Mouse (Mus musculus) embryonic facial prominence, embryonic 11.5 days (tissue): ENCODE data around the gene Nrxn1. TPM values are rescaled to one million over a fixed set of nuclear protein-coding genes. Genes with fewer than 3 reads are reported as not detected.

Experiments
- ATAC-seq: fragments of 200-750 bp; cut with Nextera tagmentation; replicated peaks from 2 replicates; pipeline ENCODE4 v1.8.0; 2017; ENCODE audit warnings: low read depth; ENCODE audit not compliant: insufficient number of reproducible peaks, low FRiP score, low TSS enrichment
- DNase-seq: peaks from one replicate; pipeline ENCODE4 v3.0.0-alpha.2; 2015; ENCODE audit warnings: low spot score
- H3K27ac ChIP-seq: fragments of 300-500 bp; sonication (generic); replicated peaks from 2 replicates; pipeline ENCODE4 v1.5.1; 2014; ENCODE audit warnings: mild to moderate bottlenecking, low read depth, low read length, control low read depth
- H3K27me3 ChIP-seq: fragments of 300-500 bp; sonication (generic); 2 replicates; pipeline ENCODE4 v1.6.1; 2014; ENCODE audit warnings: mild to moderate bottlenecking, low read length, moderate library complexity, mixed read lengths; ENCODE audit not compliant: control insufficient read depth, insufficient read depth
- H3K36me3 ChIP-seq: fragments of 300-500 bp; sonication (generic); replicated peaks from 2 replicates; pipeline ENCODE4 v1.6.1; 2014; ENCODE audit warnings: low read depth, mild to moderate bottlenecking, low read length, moderate library complexity, mixed read lengths; ENCODE audit not compliant: control insufficient read depth, insufficient read depth
- H3K4me1 ChIP-seq: fragments of 300-500 bp; sonication (generic); 2 replicates; pipeline ENCODE4 v1.6.1; 2014; ENCODE audit warnings: low read length, mixed read lengths; ENCODE audit not compliant: control insufficient read depth, insufficient read depth
- H3K4me2 ChIP-seq: fragments of 300-500 bp; sonication (generic); 2 replicates; pipeline ENCODE4 v1.6.1; 2014; ENCODE audit warnings: low read depth, mild to moderate bottlenecking, control low read depth, low read length, moderate library complexity
- H3K4me3 ChIP-seq: fragments of 300-500 bp; sonication (generic); 2 replicates; pipeline ENCODE4 v1.5.1; 2014; ENCODE audit warnings: low read depth, low read length, control low read depth
- H3K9ac ChIP-seq: fragments of 300-500 bp; sonication (generic); replicated peaks from 2 replicates; pipeline ENCODE4 v1.6.1; 2014; ENCODE audit warnings: mild to moderate bottlenecking, control low read depth, low read length
- H3K9me3 ChIP-seq: fragments of 300-500 bp; sonication (generic); replicated peaks from 2 replicates; pipeline ENCODE4 v1.6.1; 2016; ENCODE audit warnings: mild to moderate bottlenecking, low read length, inconsistent platforms, mixed read lengths; ENCODE audit not compliant: control insufficient read depth
- WGBS: fragments of 180-500 bp; shearing (Covaris S2); extraction: QIAGEN DNeasy Blood & Tissue Kit; methylation state at CpG from one replicate; pipeline ENCODE4 v1.1.7; 2014; 5-methylcytosine and 5-hydroxymethylcytosine counted together
- polyA plus RNA-seq: library from polyadenylated mRNA; unstranded; fragments of >200 nt; fragmentation: Nextera tagmentation; extraction: Ambion mirVana; gene quantifications from 2 replicates; pipeline ENCODE4 v1.2.1, GENCODE M21; 2014

The Nrxn1 gene
- polyA plus RNA-seq, 1 experiment from 2014 or later, result 4.6 TPM

- H3K9ac ChIP-seq, result no peak overlapping the region
- no peak overlapping the region for H3K4me2 ChIP-seq
- H3K36me3 ChIP-seq, result no peaks in the 10 kb centered on the region
- 79% methylated on average over 3 of the region's 3 CpGs for WGBS
- H3K27ac ChIP-seq, result no peak overlapping the region
- ATAC-seq (no peak), DNase-seq (no peak)
- H3K4me1 ChIP-seq, result no peaks in the 10 kb centered on the region
- H3K9me3 ChIP-seq, result no peaks in the 10 kb centered on the region
- H3K27me3 ChIP-seq, result no peaks in the 10 kb centered on the region
- no peak overlapping the region for H3K4me3 ChIP-seq
These were observed 304.3 kb downstream of the Nrxn1 start for GRCm38 (mm10) chr17:90788491-90789127.

DNA sequence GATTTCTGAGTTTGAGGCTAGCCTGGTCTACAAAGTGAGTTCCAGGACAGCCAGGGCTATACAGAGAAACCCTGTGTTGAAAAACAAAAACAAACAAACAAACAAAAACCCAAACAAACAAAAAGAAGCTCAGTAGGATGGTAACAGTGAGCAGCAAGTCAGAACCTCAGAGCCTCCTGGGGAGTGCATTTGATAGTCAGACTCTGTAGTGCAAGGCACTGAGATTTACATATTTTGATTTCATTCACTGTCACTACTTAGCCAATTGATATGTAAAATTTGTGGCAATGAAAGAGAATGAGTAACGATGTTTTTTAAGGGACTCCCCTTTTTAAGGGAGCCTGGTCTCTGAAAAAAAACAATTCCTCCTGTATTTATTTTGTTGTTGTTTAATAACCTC, 304.8 kb downstream of the Nrxn1 start:
- Histone ChIP-seq H3K27me3 (no peaks in the 10 kb centered on the region), H3K4me3 (no peak overlapping the region), H3K9ac (no peak overlapping the region), H3K4me2 (no peak overlapping the region), H3K27ac (no peak overlapping the region), H3K9me3 (no peaks in the 10 kb centered on the region), H3K36me3 (no peaks in the 10 kb centered on the region), H3K4me1 (no peaks in the 10 kb centered on the region)
- WGBS, result 42% methylated on average over 1 of the region's 1 CpGs
- DNase-seq, result no peak
- no peak for ATAC-seq

DNA sequence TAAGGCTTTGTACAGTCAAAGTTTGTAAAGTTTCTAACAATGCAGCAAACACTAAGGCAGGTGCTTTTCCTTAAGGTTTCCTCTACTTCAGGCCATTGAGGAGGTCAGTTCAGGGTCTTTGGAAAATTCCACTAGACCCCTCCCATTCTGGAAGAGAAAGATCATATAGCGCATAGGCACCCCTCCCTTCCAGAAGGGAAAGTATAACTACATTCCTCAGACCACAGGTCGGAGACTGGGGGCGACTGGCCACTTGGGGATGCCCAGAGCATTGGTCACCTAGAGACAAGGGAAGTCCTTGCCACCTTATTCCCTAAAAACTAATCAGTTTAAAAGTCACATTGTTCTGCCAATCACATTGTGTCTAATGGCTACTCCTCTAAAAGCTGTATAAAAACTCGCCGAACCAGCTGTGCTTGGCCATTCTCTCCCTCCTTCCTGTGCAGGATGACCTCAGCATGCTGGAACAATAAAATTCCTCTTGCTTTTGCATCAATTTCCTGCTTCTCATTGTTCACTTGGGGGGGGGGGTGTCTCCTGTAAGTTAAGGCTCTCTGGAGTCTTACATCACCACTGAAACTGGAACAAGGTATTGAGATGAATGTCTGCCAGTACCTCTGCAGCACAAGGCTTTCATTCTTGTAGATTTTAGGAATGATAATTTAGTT, 305.6 kb downstream of the Nrxn1 start:
- Histone ChIP-seq H3K9ac (no peak overlapping the region), H3K9me3 (no peaks in the 10 kb centered on the region), H3K4me2 (no peak overlapping the region), H3K27ac (no peak overlapping the region), H3K36me3 (no peaks in the 10 kb centered on the region), H3K27me3 (no peaks in the 10 kb centered on the region), H3K4me1 (no peaks in the 10 kb centered on the region), H3K4me3 (no peak overlapping the region)
- ATAC-seq (no peak), DNase-seq (no peak)
- 75% methylated on average over 5 of the region's 5 CpGs for WGBS

- H3K4me2 ChIP-seq, result no peak overlapping the region
- H3K36me3 ChIP-seq, result no peaks in the 10 kb centered on the region
- DNase-seq, result no peak
- H3K9me3 ChIP-seq, result no peaks in the 10 kb centered on the region
- no peak for ATAC-seq
- 92% methylated on average over 1 of the region's 1 CpGs for WGBS
- H3K4me3 ChIP-seq, result no peak overlapping the region
- no peak overlapping the region for H3K9ac ChIP-seq
- no peaks in the 10 kb centered on the region for H3K27me3 ChIP-seq
- H3K27ac ChIP-seq, result no peak overlapping the region
- H3K4me1 ChIP-seq, result no peaks in the 10 kb centered on the region
These were observed 312.4 kb downstream of the Nrxn1 start for GRCm38 (mm10) chr17:90780481-90780880.

- WGBS, result 81% methylated on average over 3 of the region's 3 CpGs
- H3K36me3 ChIP-seq, result no peaks in the 10 kb centered on the region
- H3K27me3 ChIP-seq, result no peaks in the 10 kb centered on the region
- no peaks in the 10 kb centered on the region for H3K4me1 ChIP-seq
- H3K9ac ChIP-seq, result no peak overlapping the region
- no peak overlapping the region for H3K4me2 ChIP-seq
- H3K9me3 ChIP-seq, result no peaks in the 10 kb centered on the region
- no peak overlapping the region for H3K27ac ChIP-seq
- no peak overlapping the region for H3K4me3 ChIP-seq
- DNase-seq, result no peak
- ATAC-seq, result no peak
These were observed 317.5 kb downstream of the Nrxn1 start for GRCm38 (mm10) chr17:90775397-90775796.

- Histone ChIP-seq H3K4me1 (no peaks in the 10 kb centered on the region), H3K27ac (no peak overlapping the region), H3K9ac (no peak overlapping the region), H3K4me2 (no peak overlapping the region), H3K9me3 (no peaks in the 10 kb centered on the region), H3K36me3 (no peaks in the 10 kb centered on the region), H3K4me3 (no peak overlapping the region), H3K27me3 (no peaks in the 10 kb centered on the region)
- ATAC-seq (no peak), DNase-seq (peak; percentile 10)
- WGBS, result 85% methylated on average over 3 of the region's 3 CpGs
These were observed 319.6 kb downstream of the Nrxn1 start for GRCm38 (mm10) chr17:90773233-90773632.

- ATAC-seq (peak; percentile 59; the same call in 1 of the 2 replicates), DNase-seq (peak; percentile 17)
- no peaks in the 10 kb centered on the region for H3K9me3 ChIP-seq
- WGBS, result 17% methylated on average over 1 of the region's 1 CpGs
- H3K4me2 ChIP-seq, result no peak overlapping the region
- no peak overlapping the region for H3K4me3 ChIP-seq
- no peaks in the 10 kb centered on the region for H3K27me3 ChIP-seq
- no peak overlapping the region for H3K9ac ChIP-seq
- H3K36me3 ChIP-seq, result no peaks in the 10 kb centered on the region
- no peak overlapping the region for H3K27ac ChIP-seq
- no peaks in the 10 kb centered on the region for H3K4me1 ChIP-seq
These were observed 324.7 kb downstream of the Nrxn1 start for GRCm38 (mm10) chr17:90768216-90768615.

- ATAC-seq (no peak), DNase-seq (no peak)
- H3K27me3 ChIP-seq, result no peaks in the 10 kb centered on the region
- H3K9me3 ChIP-seq, result no peaks in the 10 kb centered on the region
- H3K27ac ChIP-seq, result no peak overlapping the region
- H3K4me1 ChIP-seq, result no peaks in the 10 kb centered on the region
- no peaks in the 10 kb centered on the region for H3K36me3 ChIP-seq
- WGBS, result 40% methylated on average over 3 of the region's 3 CpGs
- H3K9ac ChIP-seq, result no peak overlapping the region
- no peak overlapping the region for H3K4me3 ChIP-seq
- H3K4me2 ChIP-seq, result no peak overlapping the region
These were observed 365.7 kb downstream of the Nrxn1 start for GRCm38 (mm10) chr17:90727124-90727523.
